ENCODE assay signal across 20 mouse cellular contexts in the genomic region with DNA sequence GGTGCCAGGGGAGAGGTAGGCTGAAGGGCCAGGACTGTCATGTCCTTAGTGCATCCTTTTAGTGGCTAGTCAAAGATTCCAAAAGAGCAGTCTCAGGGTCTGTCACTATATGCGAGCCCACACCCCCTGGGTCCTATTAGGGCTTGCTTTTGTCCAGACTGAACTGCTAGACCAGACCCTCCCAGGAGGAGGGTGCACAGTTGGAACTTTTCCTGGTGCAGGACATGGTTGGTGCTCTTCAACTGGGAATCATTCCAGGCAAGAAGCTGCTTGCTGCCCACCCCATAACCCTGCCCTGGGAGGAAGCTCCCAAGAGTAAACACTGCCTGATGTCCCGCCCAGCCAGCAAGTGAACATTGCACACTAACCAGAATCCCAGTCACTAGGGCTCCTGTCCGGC. TPM values are rescaled to one million over a fixed set of nuclear protein-coding genes. Genes with fewer than 3 reads are reported as not detected.
DNase-seq lines count a peak whose midpoint lies in the region; ATAC-seq and TF ChIP-seq lines count a peak whose summit lies in the region.
"Had no signal": no experiment of that assay in that cellular context is flagged by ENCODE, and none has a peak within 500 bp of the region (broad histone marks: within the 10 kb centered on the region; RNA-seq: fewer than 3 reads in every experiment).

Adamts13 (plus strand) TSS at position 301 of the 400 bp plus-strand sequence.

- no peak for TF ChIP-seq POLR2A in spleen, adult 2 months (IDR thresholded peaks at IDR 0.05; ENCODE audit: low read depth, low read length)

- H3K4me1 ChIP-seq in intestine, embryonic 14.5 days (replicated peaks; ENCODE audit: control insufficient read depth, insufficient read depth, low read length) = 0 out of 2 replicates have a peak, but pooled peaks cover 5% of the 10 kb centered on the region
- H3K4me1 ChIP-seq in intestine, embryonic 16.5 days (ENCODE audit: control insufficient read depth, insufficient read depth, low read length) = peaks cover 7% of the 10 kb centered on the region; the same call in 1 of the 2 replicates
- H3K4me1 ChIP-seq in spleen, adult 2 months (ENCODE audit: control insufficient read depth, insufficient read depth, insufficient read length) = peaks cover 8% of the 10 kb centered on the region; the same call in 1 of the 2 replicates
- peaks cover 12% of the 10 kb centered on the region for H3K4me1 ChIP-seq in liver, embryonic 13.5 days (replicated peaks)
- H3K4me1 ChIP-seq in heart, embryonic 10.5 days = no peaks in the 10 kb centered on the region
- H3K4me1 ChIP-seq: limb, embryonic 15.5 days; midbrain, embryonic 12.5 days; neural tube, embryonic 15.5 days had no signal

- DNase-seq in intestine, embryonic 14.5 days (ENCODE audit: low spot score) = no peak
- no peak for DNase-seq in spleen, adult 2 months (ENCODE audit: low read depth in 1 of 2, low spot score in 2 of 2)
- no peak for DNase-seq in spleen, postnatal 4 days (ENCODE audit: low spot score in 2 of 2)
- no peak for DNase-seq in liver, embryonic 13.5 days
- no peak for DNase-seq in heart, embryonic 10.5 days (ENCODE audit: low spot score)
- DNase-seq in T-cell, adult 2 months (ENCODE audit: low spot score) = no peak
- DNase-seq in right cerebral cortex, adult 18-20 months = no peak
- DNase-seq: adrenal gland, postnatal 10 days; cerebellum, adult 2 months; forebrain, postnatal 0 days; heart, postnatal 4 days; kidney, postnatal 10 days; lung, postnatal 36 days; right cerebral cortex, postnatal 4 days had no signal

- no peaks in the 10 kb centered on the region for H3K27me3 ChIP-seq in intestine, embryonic 14.5 days (replicated peaks; ENCODE audit: control insufficient read depth, insufficient read depth, low read length)
- no peaks in the 10 kb centered on the region for H3K27me3 ChIP-seq in intestine, embryonic 16.5 days (replicated peaks; ENCODE audit: control insufficient read depth, insufficient read depth, low read length)
- H3K27me3 ChIP-seq in spleen, adult 2 months (ENCODE audit: control insufficient read depth, insufficient read depth, low read length) = no peaks in the 10 kb centered on the region
- peaks cover 4% of the 10 kb centered on the region; the same call in 1 of the 2 replicates for H3K27me3 ChIP-seq in liver, embryonic 13.5 days
- H3K27me3 ChIP-seq in heart, embryonic 10.5 days (ENCODE audit: insufficient read depth, poor library complexity, severe bottlenecking) = peaks cover 29% of the 10 kb centered on the region
- H3K27me3 ChIP-seq: limb, embryonic 15.5 days; midbrain, embryonic 12.5 days; neural tube, embryonic 15.5 days had no signal

- TF ChIP-seq CTCF in spleen, adult 2 months (IDR thresholded peaks at IDR 0.05; ENCODE audit: extremely low read depth, insufficient read depth, insufficient read length, insufficient replicate concordance) = no peak

- ATAC-seq in intestine, embryonic 14.5 days (replicated peaks; ENCODE audit: low FRiP score, low TSS enrichment, low read depth) = no peak
- ATAC-seq in intestine, embryonic 16.5 days = no peak
- peak; percentile 41 for ATAC-seq in liver, embryonic 13.5 days (ENCODE audit: low read depth)
- ATAC-seq: forebrain, postnatal 0 days had no signal

- H3K4me2 ChIP-seq in intestine, embryonic 14.5 days (ENCODE audit: low read length) = peak within 1 kb of the TSS; percentile 5; the same call in 1 of the 2 replicates
- H3K4me2 ChIP-seq in intestine, embryonic 16.5 days (ENCODE audit: low read depth, low read length) = no peak within 1 kb of the TSS
- H3K4me2 ChIP-seq in liver, embryonic 13.5 days = no peak within 1 kb of the TSS
- H3K4me2 ChIP-seq: limb, embryonic 15.5 days; midbrain, embryonic 12.5 days; neural tube, embryonic 15.5 days had no signal

- no peaks in the 10 kb centered on the region for H3K36me3 ChIP-seq in intestine, embryonic 14.5 days (ENCODE audit: control insufficient read depth, insufficient read depth, low read length)
- no peaks in the 10 kb centered on the region for H3K36me3 ChIP-seq in intestine, embryonic 16.5 days (ENCODE audit: control insufficient read depth, insufficient read depth, low read length)
- no peaks in the 10 kb centered on the region for H3K36me3 ChIP-seq in spleen, adult 2 months (ENCODE audit: control insufficient read depth, insufficient read depth, low read length)
- no peaks in the 10 kb centered on the region for H3K36me3 ChIP-seq in liver, embryonic 13.5 days
- no peaks in the 10 kb centered on the region for H3K36me3 ChIP-seq in heart, embryonic 10.5 days
- H3K36me3 ChIP-seq: limb, embryonic 15.5 days; midbrain, embryonic 12.5 days; neural tube, embryonic 15.5 days had no signal

- H3K4me3 ChIP-seq in intestine, embryonic 14.5 days (ENCODE audit: low read depth, low read length) = no peak within 1 kb of the TSS
- H3K4me3 ChIP-seq in intestine, embryonic 16.5 days (ENCODE audit: low read length) = no peak within 1 kb of the TSS
- no peak within 1 kb of the TSS for H3K4me3 ChIP-seq in spleen, adult 2 months (ENCODE audit: extremely low read depth, insufficient read depth, insufficient read length)
- H3K4me3 ChIP-seq in liver, embryonic 13.5 days (replicated peaks) = 0 out of 2 replicates have a peak within 1 kb of the TSS, but pooled peaks have one; percentile 2
- H3K4me3 ChIP-seq in heart, embryonic 10.5 days = no peak within 1 kb of the TSS
- H3K4me3 ChIP-seq: limb, embryonic 15.5 days; midbrain, embryonic 12.5 days; neural tube, embryonic 15.5 days had no signal

- WGBS in intestine, embryonic 14.5 days = 48% methylated on average over 3 of the region's 3 CpGs
- 47% methylated on average over 3 of the region's 3 CpGs for WGBS in intestine, embryonic 16.5 days
- 72% methylated on average over 3 of the region's 3 CpGs for WGBS in spleen, adult 2 months
- 47% methylated on average over 3 of the region's 3 CpGs for WGBS in liver, embryonic 13.5 days (ENCODE audit: insufficient replicate concordance)
- 71% methylated on average over 3 of the region's 3 CpGs for WGBS in heart, embryonic 10.5 days

- no peak within 1 kb of the TSS for H3K27ac ChIP-seq in intestine, embryonic 14.5 days (ENCODE audit: low read depth)
- no peak within 1 kb of the TSS for H3K27ac ChIP-seq in intestine, embryonic 16.5 days (ENCODE audit: low read length)
- H3K27ac ChIP-seq in spleen, adult 2 months (ENCODE audit: insufficient read depth, low read length) = peak within 1 kb of the TSS; percentile 71
- peak within 1 kb of the TSS; percentile 55 for H3K27ac ChIP-seq in liver, embryonic 13.5 days
- H3K27ac ChIP-seq in heart, embryonic 10.5 days = no peak within 1 kb of the TSS
- H3K27ac ChIP-seq: limb, embryonic 15.5 days; midbrain, embryonic 12.5 days; neural tube, embryonic 15.5 days had no signal

- H3K9me3 ChIP-seq in intestine, embryonic 14.5 days (ENCODE audit: control insufficient read depth, low read length) = no peaks in the 10 kb centered on the region
- no peaks in the 10 kb centered on the region for H3K9me3 ChIP-seq in intestine, embryonic 16.5 days (ENCODE audit: control insufficient read depth, low read length)
- no peaks in the 10 kb centered on the region for H3K9me3 ChIP-seq in liver, embryonic 13.5 days (replicated peaks)
- H3K9me3 ChIP-seq in heart, embryonic 10.5 days = no peaks in the 10 kb centered on the region
- H3K9me3 ChIP-seq: limb, embryonic 15.5 days; midbrain, embryonic 12.5 days; neural tube, embryonic 15.5 days had no signal

- no peak within 1 kb of the TSS for H3K9ac ChIP-seq in intestine, embryonic 14.5 days (ENCODE audit: low read length)
- H3K9ac ChIP-seq in intestine, embryonic 16.5 days (ENCODE audit: low read depth, low read length) = no peak within 1 kb of the TSS
- no peak within 1 kb of the TSS for H3K9ac ChIP-seq in liver, embryonic 13.5 days
- H3K9ac ChIP-seq: forebrain, postnatal 0 days; limb, embryonic 15.5 days; midbrain, embryonic 12.5 days; neural tube, embryonic 15.5 days had no signal

RNA-seq across cellular contexts. Expression of gene Adamts13, which starts in this region (rescaled TPM):
- 0.15 and 0.16 TPM in 2 replicates for polyA plus RNA-seq in intestine, embryonic 14.5 days (2014; fragmentation: Nextera tagmentation; extraction: Ambion mirVana)
- polyA plus RNA-seq in intestine, embryonic 16.5 days (2015; fragmentation: Nextera tagmentation; extraction: Ambion mirVana) = 0.33 and 0.34 TPM in 2 replicates
- polyA plus RNA-seq in spleen, adult 2 months (2012; rRNA removed) = 1.9 and 2.4 TPM in 2 replicates
- 1.0 and 1.2 TPM in 2 replicates for polyA plus RNA-seq in liver, embryonic 13.5 days (2015; fragmentation: Nextera tagmentation; extraction: Ambion mirVana)
- polyA plus RNA-seq in heart, embryonic 10.5 days (2016; fragmentation: Nextera tagmentation; extraction: Ambion mirVana) = 0.04 TPM in 1 of 2 replicates, not detected in the other
- polyA plus RNA-seq: cerebellum, adult 2 months; embryonic facial prominence, embryonic 14.5 days; heart, embryonic 14.5 days; limb, embryonic 15.5 days; midbrain, embryonic 12.5 days; neural tube, embryonic 15.5 days had no signal

Comparison
In these comparisons a context has a peak if more than half of its experiments do, and no peak if none do; other contexts are left out.
1. H3K27ac ChIP-seq: peak in spleen, adult 2 months (single experiment) and liver, embryonic 13.5 days (single experiment); none in intestine, embryonic 14.5 days (single experiment), intestine, embryonic 16.5 days (single experiment) and heart, embryonic 10.5 days (single experiment).